Mouse (Mus musculus) myocyte (in vitro differentiated cells): ENCODE results near the gene Gcn1l1. TPM values are rescaled to one million over a fixed set of nuclear protein-coding genes. Genes with fewer than 3 reads are reported as not detected.

Experiments used
- H3K27me3 ChIP-seq: one replicate; pipeline ENCODE4 v1.6.1; 2011; ENCODE audit not compliant: control insufficient read depth, insufficient read depth, insufficient read length
- H3K36me3 ChIP-seq: one replicate; pipeline ENCODE4 v1.6.1; 2011; ENCODE audit not compliant: control insufficient read depth, insufficient read depth
- H3K4me2 ChIP-seq: one replicate; pipeline ENCODE4 v1.6.1; 2011; ENCODE audit warnings: low read depth, control low read depth
- H3K4me3 ChIP-seq: one replicate; pipeline ENCODE4 v1.5.1; 2011; ENCODE audit warnings: mild to moderate bottlenecking, control low read depth, moderate library complexity
- H3K79me2 ChIP-seq: one replicate; pipeline ENCODE4 v1.6.1; 2011; ENCODE audit not compliant: control insufficient read depth, insufficient read depth
- H3ac ChIP-seq: one replicate; pipeline ENCODE4 v1.6.1; 2011; ENCODE audit not compliant: control insufficient read depth, insufficient read length
- CEBPB ChIP-seq: IDR thresholded peaks from 2 replicates; pipeline ENCODE4 v1.6.1; 2011; ENCODE audit warnings: mild to moderate bottlenecking, moderate library complexity; ENCODE audit not compliant: poor library complexity, insufficient read depth, severe bottlenecking
- E2F4 ChIP-seq: IDR thresholded peaks from one replicate; pipeline ENCODE4 v1.6.1; 2011; ENCODE audit warnings: mild to moderate bottlenecking, control low read depth, moderate library complexity; ENCODE audit not compliant: insufficient read depth
- MAX ChIP-seq: IDR thresholded peaks from one replicate; pipeline ENCODE4 v1.6.1; 2011; ENCODE audit warnings: low read depth, mild to moderate bottlenecking, control low read depth
- MYOD1 ChIP-seq, 3 experiments: IDR thresholded peaks; one replicate each; pipeline ENCODE4 v1.6.1; 2011; ENCODE audit warnings: control low read depth in 2 of 3, low read depth in 2 of 3, mild to moderate bottlenecking in 2 of 3, moderate library complexity in 1 of 3; ENCODE audit not compliant: insufficient read length in 2 of 3, control insufficient read depth in 1 of 3
- MYOG ChIP-seq, 3 experiments: IDR thresholded peaks; one replicate each; pipeline ENCODE4 v1.6.1; 2011; ENCODE audit warnings: control low read depth in 2 of 3, low read depth in 2 of 3, mild to moderate bottlenecking in 2 of 3; ENCODE audit not compliant: insufficient read length in 2 of 3, control insufficient read depth in 1 of 3, insufficient read depth in 1 of 3
- POLR2A ChIP-seq: IDR thresholded peaks from one replicate; pipeline ENCODE4 v1.6.1; 2011; ENCODE audit warnings: low read depth, mild to moderate bottlenecking, control low read depth, moderate library complexity; ENCODE audit not compliant: insufficient read length
- POLR2AphosphoS2 ChIP-seq: IDR thresholded peaks from one replicate; pipeline ENCODE4 v1.6.1; 2011; ENCODE audit warnings: low read depth, control low read depth; ENCODE audit not compliant: insufficient read length
- REST ChIP-seq: IDR thresholded peaks from one replicate; pipeline ENCODE4 v1.6.1; 2011; ENCODE audit warnings: mild to moderate bottlenecking, control low read depth, moderate library complexity; ENCODE audit not compliant: insufficient read depth, insufficient read length
- SRF ChIP-seq: IDR thresholded peaks from one replicate; pipeline ENCODE4 v1.6.1; 2011; ENCODE audit warnings: low read depth; ENCODE audit not compliant: control insufficient read depth, insufficient read length
- TCF12 ChIP-seq: IDR thresholded peaks from one replicate; pipeline ENCODE4 v1.6.1; 2011; ENCODE audit warnings: mild to moderate bottlenecking, control low read depth; ENCODE audit not compliant: poor library complexity, insufficient read depth, severe bottlenecking
- TCF3 ChIP-seq: IDR thresholded peaks from one replicate; pipeline ENCODE4 v1.6.1; 2011; ENCODE audit warnings: low read depth, control low read depth; ENCODE audit not compliant: insufficient read length
- USF1 ChIP-seq: IDR thresholded peaks from one replicate; pipeline ENCODE4 v1.6.1; 2011; ENCODE audit warnings: low read depth, mild to moderate bottlenecking, control low read depth, moderate library complexity
- polyA plus RNA-seq: library from polyadenylated mRNA; unstranded; fragments of >200 nt; fragmentation: generic; extraction: Trizol; gene quantifications from one replicate; pipeline ENCODE4 v1.2.1, GENCODE M21; 2012; ENCODE audit warnings: missing spikeins

Gcn1l1 gene
- polyA plus RNA-seq, 1 experiment, result 49.4 TPM

DNA sequence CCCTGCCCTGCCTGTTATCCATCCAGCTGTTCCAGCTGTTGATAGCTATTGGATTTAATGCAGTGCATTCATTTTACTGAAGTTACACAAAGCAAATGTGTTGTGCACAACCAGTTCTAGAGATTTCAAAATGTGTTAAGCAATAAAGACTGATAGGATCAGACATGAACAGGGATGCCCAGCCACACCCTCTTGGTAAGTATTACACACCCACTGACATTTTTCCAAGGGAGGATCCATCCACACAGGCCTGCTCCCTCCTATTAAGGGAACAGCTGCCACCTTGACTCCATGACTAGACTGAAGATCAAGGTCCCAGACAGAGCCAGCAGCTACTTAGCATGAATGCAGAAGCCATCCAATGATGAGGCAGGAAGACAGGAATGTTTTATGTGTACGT is 92.2 kb downstream of the Gcn1l1 start:
- no peak for TF ChIP-seq POLR2AphosphoS2
- TF ChIP-seq E2F4, result no peak
- no peak for TF ChIP-seq CEBPB
- no peak for TF ChIP-seq TCF3
- no peak for TF ChIP-seq MYOG (IDR thresholded peaks at IDR 0.05; ENCODE audit: control insufficient read depth in 1 of 3, insufficient read depth in 1 of 3, insufficient read length in 2 of 3, low read depth in 2 of 3)
- no peak for TF ChIP-seq MYOD1 (IDR thresholded peaks at IDR 0.05; ENCODE audit: control insufficient read depth in 1 of 3, insufficient read length in 2 of 3, low read depth in 2 of 3)
- no peak for TF ChIP-seq SRF
- TF ChIP-seq REST, result no peak
- no peak for TF ChIP-seq POLR2A
- TF ChIP-seq TCF12, result no peak
- no peak for TF ChIP-seq MAX
- no peak for TF ChIP-seq USF1

GRCm38 (mm10) chr5:115658352-115658751 is 93.3 kb downstream of the Gcn1l1 start:
- Histone ChIP-seq H3K4me2 (no peak overlapping the region), H3ac (no peak overlapping the region), H3K79me2 (no peaks in the 10 kb centered on the region), H3K4me3 (no peak overlapping the region), H3K36me3 (no peaks in the 10 kb centered on the region), H3K27me3 (peaks cover 36% of the 10 kb centered on the region)
- TF ChIP-seq USF1 (no peak), MYOD1 (IDR thresholded peaks at IDR 0.05; ENCODE audit: control insufficient read depth in 1 of 3, insufficient read length in 2 of 3, low read depth in 2 of 3) (no peak), TCF3 (no peak), E2F4 (no peak), POLR2AphosphoS2 (no peak), MAX (no peak), CEBPB (no peak), MYOG (IDR thresholded peaks at IDR 0.05; ENCODE audit: control insufficient read depth in 1 of 3, insufficient read depth in 1 of 3, insufficient read length in 2 of 3, low read depth in 2 of 3) (no peak), TCF12 (no peak), REST (no peak)

More for the DNA sequence above, 92.2 kb downstream of the Gcn1l1 start:
- H3K36me3 ChIP-seq, result no peaks in the 10 kb centered on the region
- H3ac ChIP-seq, result no peak overlapping the region
- no peak overlapping the region for H3K4me3 ChIP-seq
- no peaks in the 10 kb centered on the region for H3K79me2 ChIP-seq
- no peak overlapping the region for H3K4me2 ChIP-seq
- H3K27me3 ChIP-seq, result peaks cover 25% of the 10 kb centered on the region

- Histone ChIP-seq H3K4me3 (no peak overlapping the region), H3K4me2 (no peak overlapping the region), H3K79me2 (no peaks in the 10 kb centered on the region), H3ac (no peak overlapping the region), H3K27me3 (peaks cover 68% of the 10 kb centered on the region), H3K36me3 (no peaks in the 10 kb centered on the region)
- no peak for TF ChIP-seq USF1
- no peak for TF ChIP-seq MYOD1 (IDR thresholded peaks at IDR 0.05; ENCODE audit: control insufficient read depth in 1 of 3, insufficient read length in 2 of 3, low read depth in 2 of 3)
- TF ChIP-seq CEBPB, result no peak
- no peak for TF ChIP-seq MAX
These were observed 97.6 kb downstream of the Gcn1l1 start for GRCm38 (mm10) chr5:115662658-115663057.

- H3K4me3 ChIP-seq, result no peak overlapping the region
- no peak overlapping the region for H3K4me2 ChIP-seq
- no peaks in the 10 kb centered on the region for H3K36me3 ChIP-seq
- TF ChIP-seq TCF12, result no peak
- no peak for TF ChIP-seq MYOD1 (IDR thresholded peaks at IDR 0.05; ENCODE audit: control insufficient read depth in 1 of 3, insufficient read length in 2 of 3, low read depth in 2 of 3)
- TF ChIP-seq REST, result no peak
- TF ChIP-seq POLR2A, result no peak
- no peak for TF ChIP-seq TCF3
- TF ChIP-seq CEBPB, result no peak
- no peak for TF ChIP-seq POLR2AphosphoS2
- TF ChIP-seq MYOG (IDR thresholded peaks at IDR 0.05; ENCODE audit: control insufficient read depth in 1 of 3, insufficient read depth in 1 of 3, insufficient read length in 2 of 3, low read depth in 2 of 3), result no peak
- TF ChIP-seq MAX, result no peak
- TF ChIP-seq USF1, result no peak
- no peaks in the 10 kb centered on the region for H3K79me2 ChIP-seq
- peaks cover 88% of the 10 kb centered on the region for H3K27me3 ChIP-seq
- no peak overlapping the region for H3ac ChIP-seq
These were observed 101.5 kb downstream of the Gcn1l1 start for GRCm38 (mm10) chr5:115666366-115667065.

- Histone ChIP-seq H3K36me3 (no peaks in the 10 kb centered on the region), H3K4me2 (no peak overlapping the region), H3ac (no peak overlapping the region), H3K4me3 (no peak overlapping the region), H3K79me2 (no peaks in the 10 kb centered on the region), H3K27me3 (peaks cover 85% of the 10 kb centered on the region)
- no peak for TF ChIP-seq POLR2A
- no peak for TF ChIP-seq REST
- TF ChIP-seq SRF, result no peak
- TF ChIP-seq MYOG (IDR thresholded peaks at IDR 0.05; ENCODE audit: control insufficient read depth in 1 of 3, insufficient read depth in 1 of 3, insufficient read length in 2 of 3, low read depth in 2 of 3), result no peak
- no peak for TF ChIP-seq POLR2AphosphoS2
- no peak for TF ChIP-seq MAX
- no peak for TF ChIP-seq TCF3
- TF ChIP-seq CEBPB, result no peak
- no peak for TF ChIP-seq TCF12
- no peak for TF ChIP-seq USF1
- no peak for TF ChIP-seq E2F4
- TF ChIP-seq MYOD1 (IDR thresholded peaks at IDR 0.05; ENCODE audit: control insufficient read depth in 1 of 3, insufficient read length in 2 of 3, low read depth in 2 of 3), result no peak
These were observed 102.2 kb downstream of the Gcn1l1 start for GRCm38 (mm10) chr5:115667210-115667609.
